Mouse (Mus musculus) cortical plate, adult 2 months (tissue): ENCODE measurements at regions not wholly inside any gene's neighbourhood (a gene's known extent, or its start where the extent isn't known, plus 50 kb on each side); places are given as distances from the start of the nearest gene placed in this dataset.

Experiments
- CTCF ChIP-seq: fragments of 200-500 bp; IDR thresholded peaks from 2 replicates; pipeline ENCODE4 v1.5.1; 2011; ENCODE audit warnings: mild to moderate bottlenecking, control low read depth, low read length; ENCODE audit not compliant: insufficient read depth; ENCODE audit errors: extremely low read depth
- POLR2A ChIP-seq: fragments of 200-500 bp; IDR thresholded peaks from 2 replicates; pipeline ENCODE4 v1.6.1; 2011; ENCODE audit warnings: mild to moderate bottlenecking, low read length, control low read depth; ENCODE audit not compliant: insufficient read depth; ENCODE audit errors: extremely low read depth

DNA sequence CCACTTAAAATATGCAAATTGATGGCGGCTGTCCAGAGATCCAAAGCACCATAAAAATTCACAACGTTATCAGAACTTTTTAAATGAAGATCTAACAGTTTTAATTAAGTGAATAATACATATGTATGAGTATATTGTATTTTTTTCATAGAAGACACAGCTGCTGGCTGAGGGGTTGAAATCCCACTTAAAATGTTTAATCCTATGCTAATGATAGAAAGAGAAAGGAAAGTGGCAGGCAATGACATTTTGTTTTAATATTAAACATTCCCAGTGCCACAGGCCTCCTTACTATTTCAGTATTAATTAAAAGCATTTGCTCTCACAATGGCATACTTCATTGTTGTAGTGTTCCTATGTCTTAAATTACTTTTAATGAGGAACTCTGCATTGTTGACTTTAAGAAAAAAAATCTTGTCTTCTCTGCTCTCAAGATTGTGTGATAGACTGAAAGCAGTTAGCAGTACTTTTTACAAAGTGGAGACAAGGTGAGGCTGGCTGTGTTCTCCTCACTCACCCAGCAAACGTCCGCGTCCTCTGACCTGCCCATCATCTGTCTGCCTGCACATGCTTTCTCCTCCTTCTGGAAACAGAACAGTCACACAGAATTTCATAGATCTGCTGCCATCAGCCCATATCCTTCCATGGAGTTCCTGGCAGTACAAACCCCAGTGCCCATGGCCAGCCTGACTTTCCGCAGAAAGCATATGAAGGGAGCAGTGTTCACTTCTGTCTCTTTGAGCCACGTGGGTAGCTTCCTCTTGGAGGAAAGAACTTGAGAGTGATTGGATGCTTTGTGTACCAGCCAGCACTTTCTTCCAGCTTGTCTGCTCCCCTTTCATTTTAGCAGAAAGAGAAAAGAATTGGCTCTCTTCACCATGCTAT is 173.7 kb downstream of the Gnat3 start:
- TF ChIP-seq CTCF (no peak), POLR2A (no peak)
